Mouse (Mus musculus): ENCODE data around the gene Smarcd2.

DNA sequence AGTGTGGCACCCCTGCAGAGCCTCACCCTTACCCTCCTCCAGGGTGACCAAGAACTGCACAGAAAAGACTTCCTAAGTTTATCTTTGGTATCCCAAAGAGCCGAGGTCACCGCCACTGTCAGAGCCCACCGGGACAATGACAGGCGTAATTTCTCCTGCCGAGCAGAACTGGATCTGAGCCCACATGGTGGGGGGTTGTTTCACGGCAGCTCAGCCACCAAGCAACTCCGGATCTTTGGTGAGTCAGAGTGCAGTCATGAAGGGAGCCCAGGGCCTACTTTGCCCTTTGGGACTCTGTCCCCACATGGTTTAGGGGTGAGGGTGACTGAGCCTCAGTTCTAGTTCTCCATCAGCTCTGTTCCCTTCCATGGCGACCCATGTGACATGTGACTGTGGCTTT lies 11.4 kb upstream of the Smarcd2 start:
- TF ChIP-seq CTCF (IDR thresholded peaks at IDR 0.05; ENCODE audit: low read depth), result no peak
- TF ChIP-seq EP300 (IDR thresholded peaks at IDR 0.05; ENCODE audit: low read depth), result no peak
